Mouse (Mus musculus) limb, embryonic 14.5 days (tissue): ENCODE measurements around the gene Ttll13. TPM values are rescaled to one million over a fixed set of nuclear protein-coding genes. Genes with fewer than 3 reads are reported as not detected.

Source experiments
- ATAC-seq: fragments of 200-750 bp; cut with Nextera tagmentation; 2 replicates; pipeline ENCODE4 v1.8.0; 2017; ENCODE audit warnings: low read depth, moderate number of reproducible peaks, moderate TSS enrichment; ENCODE audit not compliant: low FRiP score
- DNase-seq: peaks from one replicate; pipeline ENCODE4 v3.0.0-alpha.2; 2015; ENCODE audit warnings: low spot score
- H3K27ac ChIP-seq: fragments of 300-500 bp; sonication (generic); replicated peaks from 2 replicates; pipeline ENCODE4 v1.5.1; 2014; ENCODE audit warnings: low read depth, mild to moderate bottlenecking, low read length, moderate library complexity, mixed read lengths
- H3K27me3 ChIP-seq: fragments of 300-500 bp; sonication (generic); 2 replicates; pipeline ENCODE4 v1.6.1; 2014; ENCODE audit warnings: low read length, mixed read lengths; ENCODE audit not compliant: control insufficient read depth, insufficient read depth
- H3K36me3 ChIP-seq: fragments of 300-500 bp; sonication (generic); 2 replicates; pipeline ENCODE4 v1.6.1; 2014; ENCODE audit warnings: mild to moderate bottlenecking, low read length, moderate library complexity, mixed read lengths; ENCODE audit not compliant: control insufficient read depth, insufficient read depth
- H3K4me1 ChIP-seq: fragments of 300-500 bp; sonication (generic); 2 replicates; pipeline ENCODE4 v1.6.1; 2014; ENCODE audit warnings: antibody characterized with exemption, low read length, mixed read lengths; ENCODE audit not compliant: control insufficient read depth, insufficient read depth
- H3K4me2 ChIP-seq: fragments of 300-500 bp; sonication (generic); replicated peaks from 2 replicates; pipeline ENCODE4 v1.6.1; 2014; ENCODE audit warnings: low read depth, mild to moderate bottlenecking, low read length, moderate library complexity; ENCODE audit not compliant: severe bottlenecking
- H3K4me3 ChIP-seq: fragments of 300-500 bp; sonication (generic); replicated peaks from 2 replicates; pipeline ENCODE4 v1.5.1; 2014; ENCODE audit warnings: low read length
- H3K9ac ChIP-seq: fragments of 300-500 bp; sonication (generic); 2 replicates; pipeline ENCODE4 v1.6.1; 2014; ENCODE audit warnings: mild to moderate bottlenecking, low read depth, low read length, moderate library complexity; ENCODE audit not compliant: severe bottlenecking
- H3K9me3 ChIP-seq: fragments of 300-500 bp; sonication (generic); 2 replicates; pipeline ENCODE4 v1.6.1; 2016; ENCODE audit warnings: low read length; ENCODE audit not compliant: control insufficient read depth
- POLR2A ChIP-seq: fragments of 200-500 bp; IDR thresholded peaks from 2 replicates; pipeline ENCODE4 v1.8.0; 2012; ENCODE audit warnings: inconsistent platforms, mild to moderate bottlenecking, moderate library complexity, borderline replicate concordance; ENCODE audit not compliant: insufficient read depth, insufficient read length; ENCODE audit errors: extremely low read depth
- WGBS: fragments of 180-500 bp; shearing (Covaris S2); extraction: QIAGEN DNeasy Blood & Tissue Kit; methylation state at CpG from one replicate; pipeline ENCODE4 v1.1.7; 2014; 5-methylcytosine and 5-hydroxymethylcytosine counted together
- polyA plus RNA-seq, 2 experiments: library from polyadenylated mRNA; depleted of rRNA in 1 of 2; stranded (reverse) in 1 of 2; unstranded in 1 of 2; fragments of >200 nt; fragmentation: Nextera tagmentation in 1 of 2; extraction: Ambion mirVana in 1 of 2; gene quantifications; 2 replicates each; pipeline versions ENCODE4 v1.2.1 to v1.2.3; 2012 to 2014

Ttll13 gene
- polyA plus RNA-seq, 2 experiments = 0.59 to 0.73 TPM

DNA sequence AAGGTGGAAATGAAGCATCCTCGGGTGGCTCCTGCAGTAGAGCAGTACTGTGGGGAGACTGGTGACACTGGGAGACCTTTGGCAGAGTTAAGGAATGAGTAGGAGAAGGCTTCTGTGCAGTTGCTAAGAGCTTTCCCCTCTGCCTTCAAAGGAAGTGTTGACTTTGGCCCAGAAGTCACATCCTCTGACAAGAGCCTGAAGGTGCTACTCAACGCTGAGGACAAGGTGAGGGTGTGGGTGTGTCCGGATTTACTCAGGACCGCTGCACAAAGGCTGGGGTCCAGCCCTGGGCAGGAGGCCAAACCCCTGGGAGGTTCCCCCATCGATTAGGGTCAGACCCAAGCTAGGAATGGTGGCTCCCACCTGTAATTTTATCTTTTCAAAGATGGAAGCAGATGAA is 38.2 kb downstream of the Ttll13 start:
- ATAC-seq (no peak), DNase-seq (no peak)
- 90% methylated on average over 5 of the region's 5 CpGs for WGBS
- H3K4me1 ChIP-seq = no peaks in the 10 kb centered on the region
- H3K9me3 ChIP-seq = no peaks in the 10 kb centered on the region
- no peak overlapping the region for H3K4me3 ChIP-seq
- H3K27me3 ChIP-seq = no peaks in the 10 kb centered on the region
- no peak overlapping the region for H3K4me2 ChIP-seq
- H3K36me3 ChIP-seq = peaks cover 75% of the 10 kb centered on the region
- no peak for TF ChIP-seq POLR2A
- no peak overlapping the region for H3K9ac ChIP-seq
- no peak overlapping the region for H3K27ac ChIP-seq

DNA sequence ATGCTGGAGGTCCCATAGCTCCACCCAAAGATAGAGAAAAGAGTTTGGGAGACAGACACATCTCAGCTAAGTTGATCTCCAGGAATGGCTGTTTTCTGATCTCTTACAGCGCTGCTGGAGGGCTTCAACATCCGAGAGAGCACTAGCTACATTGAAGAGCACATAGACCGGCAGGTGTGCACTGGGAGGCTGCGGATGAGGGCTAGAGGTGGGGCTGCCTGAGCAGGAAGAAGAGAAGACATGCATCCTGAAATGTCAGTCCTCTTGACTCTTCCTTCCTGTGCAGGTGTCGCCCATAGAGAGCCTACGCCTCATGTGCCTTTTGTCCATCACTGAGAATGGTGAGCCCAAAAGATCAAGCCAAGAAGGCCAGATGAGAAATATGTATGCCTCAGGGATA is 39.5 kb downstream of the Ttll13 start:
- no peak overlapping the region for H3K27ac ChIP-seq
- no peaks in the 10 kb centered on the region for H3K9me3 ChIP-seq
- DNase-seq = no peak
- 92% methylated on average over 6 of the region's 6 CpGs for WGBS
- no peak overlapping the region for H3K9ac ChIP-seq
- H3K4me1 ChIP-seq = no peaks in the 10 kb centered on the region
- H3K4me3 ChIP-seq = no peak overlapping the region
- TF ChIP-seq POLR2A = no peak
- no peak for ATAC-seq
- H3K36me3 ChIP-seq = peaks cover 79% of the 10 kb centered on the region
- H3K4me2 ChIP-seq = no peak overlapping the region
- no peaks in the 10 kb centered on the region for H3K27me3 ChIP-seq

DNA sequence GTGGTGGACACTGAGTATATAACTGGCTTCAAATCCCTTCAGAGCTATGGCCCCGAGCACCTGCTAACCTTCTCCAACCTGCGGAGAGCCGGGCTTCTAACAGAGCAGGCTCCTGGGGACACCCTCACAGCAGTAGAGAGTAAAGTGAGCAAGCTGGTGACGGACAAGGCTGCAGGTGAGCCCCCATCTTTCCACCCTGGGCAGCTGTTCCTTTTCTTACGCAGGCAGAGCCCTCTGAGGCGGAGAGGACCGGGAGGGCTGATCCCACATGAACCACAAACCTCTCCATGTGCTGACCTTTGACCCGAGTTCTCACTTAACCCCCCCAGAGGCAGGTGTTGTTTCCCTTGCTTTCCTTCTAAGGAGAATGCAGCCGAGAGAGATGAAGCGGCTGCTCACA is 41.6 kb downstream of the Ttll13 start:
- Histone ChIP-seq H3K4me3 (no peak overlapping the region), H3K9me3 (no peaks in the 10 kb centered on the region), H3K4me1 (no peaks in the 10 kb centered on the region), H3K9ac (no peak overlapping the region), H3K27me3 (no peaks in the 10 kb centered on the region), H3K4me2 (no peak overlapping the region), H3K36me3 (peaks cover 87% of the 10 kb centered on the region), H3K27ac (no peak overlapping the region)
- TF ChIP-seq POLR2A = no peak
- DNase-seq = no peak
- 76% methylated on average over 10 of the region's 10 CpGs for WGBS
- ATAC-seq = no peak

DNA sequence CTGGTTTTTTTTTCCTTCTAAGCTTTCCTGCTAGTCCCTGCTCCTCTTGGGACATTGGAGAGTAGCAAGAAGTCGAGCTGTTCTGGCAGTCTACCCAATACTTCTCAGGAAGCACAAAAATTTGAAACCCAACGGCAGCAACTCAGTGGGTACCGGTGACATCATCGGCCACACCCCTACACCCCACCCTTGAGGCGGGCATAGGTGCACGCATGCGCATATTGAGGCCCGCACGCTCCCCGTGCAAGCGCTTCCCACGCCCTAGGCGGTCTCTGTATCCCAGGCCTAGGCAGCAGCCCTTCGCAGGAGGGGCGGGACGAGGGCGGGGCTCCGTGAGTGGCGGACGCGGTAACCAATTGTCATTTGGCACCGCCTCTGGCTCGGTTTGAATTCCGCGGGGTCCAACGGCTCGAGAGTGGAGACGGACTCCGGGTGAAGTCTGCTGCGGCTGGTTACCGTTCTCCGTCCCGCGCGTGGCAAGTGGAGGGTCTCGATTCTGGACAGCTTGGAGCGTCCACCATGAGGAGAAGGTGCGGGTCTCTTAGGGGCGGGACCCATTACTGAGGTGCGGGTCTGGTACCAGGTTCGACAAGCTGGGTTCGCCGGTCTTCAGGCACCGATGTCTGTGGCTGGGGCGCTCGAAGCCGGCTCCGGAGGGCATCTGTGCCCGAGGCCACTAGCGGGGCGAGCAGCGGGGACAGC is 48.0 kb downstream of the Ttll13 start, which contains the start of gene Prc1:
Prc1 (plus strand) TSS at position 389 of the 702 bp plus-strand sequence.
- DNase-seq (peak; percentile 99), ATAC-seq (peak; percentile 99)
- peak; percentile 48; the same call in 1 of the 2 replicates for TF ChIP-seq POLR2A
- Histone ChIP-seq H3K4me2 (peak within 1 kb of the TSS; percentile 71), H3K9me3 (no peaks in the 10 kb centered on the region), H3K36me3 (peaks cover 37% of the 10 kb centered on the region), H3K27me3 (no peaks in the 10 kb centered on the region), H3K4me1 (peaks cover 8% of the 10 kb centered on the region), H3K27ac (peak within 1 kb of the TSS; percentile 79), H3K9ac (peak within 1 kb of the TSS; percentile 77), H3K4me3 (peak within 1 kb of the TSS; percentile 87)
- under 1% methylated on average over 52 of the region's 52 CpGs for WGBS

DNA sequence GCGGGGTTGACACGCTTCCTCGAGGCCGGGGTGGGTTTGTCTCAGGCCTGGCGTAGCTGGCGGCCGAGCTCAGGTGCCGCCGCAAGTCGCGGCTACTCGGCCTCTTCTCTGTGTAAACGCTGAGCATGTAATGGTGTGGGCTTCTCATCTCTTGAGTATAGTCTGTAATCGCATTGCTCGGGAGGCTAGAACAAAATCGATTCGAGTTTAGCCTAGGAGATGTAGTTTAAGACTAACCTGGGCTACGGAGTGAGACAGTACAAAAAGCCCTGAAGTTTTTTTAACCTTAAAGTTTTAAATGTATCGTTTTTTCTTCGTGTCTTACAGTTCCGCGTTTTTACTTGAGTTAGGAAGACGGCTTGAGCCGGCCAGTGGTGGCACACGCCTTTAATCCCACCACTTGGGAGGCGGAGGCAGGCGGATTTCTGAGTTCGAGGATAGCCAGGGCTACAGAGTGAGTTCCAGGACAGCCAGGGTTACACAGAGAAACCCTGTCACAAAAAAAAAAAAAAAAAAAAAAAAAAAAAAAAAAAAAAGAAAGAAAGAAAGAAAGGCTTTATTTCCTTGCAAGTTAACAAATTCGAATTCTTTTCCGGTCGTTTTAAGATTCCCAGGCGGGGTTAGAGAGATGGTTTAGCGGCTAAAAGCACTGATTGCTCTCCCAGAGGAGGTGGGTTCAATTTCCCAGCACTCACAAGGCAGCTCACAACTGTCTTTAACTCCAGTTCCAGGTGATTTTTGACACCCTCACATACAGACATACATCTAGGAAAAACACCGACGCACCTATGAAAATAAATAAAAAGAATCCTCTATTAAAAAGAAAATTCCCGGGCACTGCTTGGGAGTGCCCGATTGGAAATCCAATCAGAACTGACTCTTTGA is 48.8 kb downstream of the Ttll13 start:
- ATAC-seq = peak; percentile 18; the same call in 1 of the 2 replicates
- peak; percentile 33 for DNase-seq

More for the DNA sequence above, 48.8 kb downstream of the Ttll13 start:
- no peak for TF ChIP-seq POLR2A
- Histone ChIP-seq H3K4me1 (peaks cover 8% of the 10 kb centered on the region), H3K36me3 (peaks cover 32% of the 10 kb centered on the region), H3K4me2 (peak overlapping the region; percentile 71), H3K4me3 (peak overlapping the region; percentile 87), H3K9ac (peak overlapping the region; percentile 77), H3K27me3 (no peaks in the 10 kb centered on the region), H3K9me3 (no peaks in the 10 kb centered on the region), H3K27ac (peak overlapping the region; percentile 79)
- 8% methylated on average over 37 of the region's 37 CpGs for WGBS
